Mouse (Mus musculus): Measurements from ENCODE around the gene Ccser1. TPM values are rescaled to one million over a fixed set of nuclear protein-coding genes. Genes with fewer than 3 reads are reported as not detected.

Ccser1 gene
- total RNA-seq, 1 experiment = 4.1 TPM

GRCm38 (mm10) chr6:61523748-61524493, 343.8 kb downstream of the Ccser1 start:
- Histone ChIP-seq H3K9me3 (ENCODE audit: control insufficient read depth, insufficient read depth, low read depth, low read length) (no peaks in the 10 kb centered on the region), H3K9ac (ENCODE audit: insufficient read depth, low read depth, low read length, poor library complexity, severe bottlenecking) (no peak overlapping the region), H3K27ac (ENCODE audit: insufficient read depth, low read depth, low read length, poor library complexity, severe bottlenecking) (no peak overlapping the region), H3K36me3 (ENCODE audit: control insufficient read depth, insufficient read depth, low read length, poor library complexity, severe bottlenecking) (no peaks in the 10 kb centered on the region), H3K4me3 (ENCODE audit: insufficient read depth in 1 of 2, low read depth in 1 of 2, low read length in 2 of 2, poor library complexity in 1 of 2, severe bottlenecking in 1 of 2) (no peak overlapping the region), H3K4me1 (ENCODE audit: control insufficient read depth in 2 of 2, insufficient read depth in 2 of 2, low read length in 2 of 2, poor library complexity in 1 of 2) (peaks cover 0 to 2% of the 10 kb centered on the region in 2 experiments; a peak in 2 of 4 replicates)
- TF ChIP-seq ZNF384 (IDR thresholded peaks at IDR 0.05; ENCODE audit: low read depth, low read length) (no peak), MAFK (IDR thresholded peaks at IDR 0.05; ENCODE audit: insufficient read depth, low read depth, low read length) (peak; percentile 88), CHD2 (IDR thresholded peaks at IDR 0.05; ENCODE audit: low read depth, low read length) (peak; percentile 27; the same call in 1 of the 2 replicates)
- in situ Hi-C loops (cut with MboI; ENCODE audit: low sequenced_read_pairs in 2 of 2, unreplicated experiment in 2 of 2) = no loop called here
- peak; percentile 44 for DNase-seq (ENCODE audit: low read depth, low spot score)

GRCm38 (mm10) chr6:61540732-61541131, 360.6 kb downstream of the Ccser1 start:
- Histone ChIP-seq H3K9me3 (ENCODE audit: control insufficient read depth, insufficient read depth, low read depth, low read length) (no peaks in the 10 kb centered on the region), H3K36me3 (ENCODE audit: control insufficient read depth, insufficient read depth, low read length, poor library complexity, severe bottlenecking) (no peaks in the 10 kb centered on the region), H3K4me1 (ENCODE audit: control insufficient read depth in 2 of 2, insufficient read depth in 2 of 2, low read length in 2 of 2, poor library complexity in 1 of 2) (no peaks in the 10 kb centered on the region), H3K27ac (ENCODE audit: insufficient read depth, low read depth, low read length, poor library complexity, severe bottlenecking) (no peak overlapping the region), H3K4me3 (ENCODE audit: insufficient read depth in 1 of 2, low read depth in 1 of 2, low read length in 2 of 2, poor library complexity in 1 of 2, severe bottlenecking in 1 of 2) (no peak overlapping the region), H3K9ac (ENCODE audit: insufficient read depth, low read depth, low read length, poor library complexity, severe bottlenecking) (no peak overlapping the region)
- in situ Hi-C loops (cut with MboI; ENCODE audit: low sequenced_read_pairs in 2 of 2, unreplicated experiment in 2 of 2) = no loop called here
- DNase-seq (ENCODE audit: low read depth, low spot score) = no peak
- no peak for TF ChIP-seq MAFK (IDR thresholded peaks at IDR 0.05; ENCODE audit: insufficient read depth, low read depth, low read length)
- no peak for TF ChIP-seq HCFC1 (IDR thresholded peaks at IDR 0.05; ENCODE audit: borderline replicate concordance, insufficient read depth, low read length)
- TF ChIP-seq ZC3H11A (IDR thresholded peaks at IDR 0.05; ENCODE audit: borderline replicate concordance, low read depth, low read length) = no peak
- no peak for TF ChIP-seq CHD2 (IDR thresholded peaks at IDR 0.05; ENCODE audit: low read depth, low read length)
- no peak for TF ChIP-seq ZNF384 (IDR thresholded peaks at IDR 0.05; ENCODE audit: low read depth, low read length)

DNA sequence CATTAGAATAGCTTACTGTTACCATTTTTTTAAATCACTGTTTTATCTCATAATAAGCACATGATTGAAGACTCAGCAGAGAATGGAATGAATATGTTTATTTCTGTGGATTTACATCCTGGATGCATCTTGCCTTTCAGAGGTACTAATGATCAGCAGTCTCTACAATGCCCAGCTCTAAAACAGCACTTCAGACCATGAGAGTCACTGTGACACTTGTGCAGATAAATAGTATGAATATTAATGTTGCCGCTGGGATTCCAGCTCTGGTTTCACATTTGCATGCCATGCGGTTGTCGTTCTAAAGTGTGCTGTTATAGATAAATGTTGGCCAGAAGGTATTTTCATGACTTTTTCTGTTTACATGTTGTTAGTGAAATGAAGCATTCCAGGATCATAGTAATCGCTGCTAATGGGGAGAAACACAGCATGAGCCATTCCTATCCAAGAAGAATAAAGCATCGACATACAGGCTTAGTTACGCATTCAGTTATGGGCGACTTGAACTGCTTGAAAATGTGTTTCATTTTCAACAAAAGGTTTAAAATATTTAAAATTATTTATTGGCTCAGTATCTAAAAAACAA, 363.4 kb downstream of the Ccser1 start:
- no peak overlapping the region for H3K9ac ChIP-seq (ENCODE audit: insufficient read depth, low read depth, low read length, poor library complexity, severe bottlenecking)
- no peak overlapping the region for H3K27ac ChIP-seq (ENCODE audit: insufficient read depth, low read depth, low read length, poor library complexity, severe bottlenecking)
- H3K4me1 ChIP-seq (ENCODE audit: control insufficient read depth in 2 of 2, insufficient read depth in 2 of 2, low read length in 2 of 2, poor library complexity in 1 of 2) = no peaks in the 10 kb centered on the region
- TF ChIP-seq CHD2 (IDR thresholded peaks at IDR 0.05; ENCODE audit: low read depth, low read length) (no peak), HCFC1 (IDR thresholded peaks at IDR 0.05; ENCODE audit: borderline replicate concordance, insufficient read depth, low read length) (no peak), ZC3H11A (IDR thresholded peaks at IDR 0.05; ENCODE audit: borderline replicate concordance, low read depth, low read length) (no peak), ZNF384 (IDR thresholded peaks at IDR 0.05; ENCODE audit: low read depth, low read length) (no peak), MAFK (IDR thresholded peaks at IDR 0.05; ENCODE audit: insufficient read depth, low read depth, low read length) (no peak)
- H3K9me3 ChIP-seq (ENCODE audit: control insufficient read depth, insufficient read depth, low read depth, low read length) = no peaks in the 10 kb centered on the region
- no peak for DNase-seq (ENCODE audit: low read depth, low spot score)
- no peak overlapping the region for H3K4me3 ChIP-seq (ENCODE audit: insufficient read depth in 1 of 2, low read depth in 1 of 2, low read length in 2 of 2, poor library complexity in 1 of 2, severe bottlenecking in 1 of 2)
- in situ Hi-C loops (cut with MboI; ENCODE audit: low sequenced_read_pairs in 2 of 2, unreplicated experiment in 2 of 2) = no loop called here
- no peaks in the 10 kb centered on the region for H3K36me3 ChIP-seq (ENCODE audit: control insufficient read depth, insufficient read depth, low read length, poor library complexity, severe bottlenecking)

GRCm38 (mm10) chr6:61567551-61567950, 387.4 kb downstream of the Ccser1 start:
- Histone ChIP-seq H3K9ac (ENCODE audit: insufficient read depth, low read depth, low read length, poor library complexity, severe bottlenecking) (no peak overlapping the region), H3K4me3 (ENCODE audit: insufficient read depth in 1 of 2, low read depth in 1 of 2, low read length in 2 of 2, poor library complexity in 1 of 2, severe bottlenecking in 1 of 2) (no peak overlapping the region), H3K27ac (ENCODE audit: insufficient read depth, low read depth, low read length, poor library complexity, severe bottlenecking) (no peak overlapping the region), H3K36me3 (ENCODE audit: control insufficient read depth, insufficient read depth, low read length, poor library complexity, severe bottlenecking) (no peaks in the 10 kb centered on the region), H3K9me3 (ENCODE audit: control insufficient read depth, insufficient read depth, low read depth, low read length) (no peaks in the 10 kb centered on the region), H3K4me1 (ENCODE audit: control insufficient read depth in 2 of 2, insufficient read depth in 2 of 2, low read length in 2 of 2, poor library complexity in 1 of 2) (no peaks in the 10 kb centered on the region)
- no peak for DNase-seq (ENCODE audit: low read depth, low spot score)
- TF ChIP-seq HCFC1 (IDR thresholded peaks at IDR 0.05; ENCODE audit: borderline replicate concordance, insufficient read depth, low read length) (no peak), CHD2 (IDR thresholded peaks at IDR 0.05; ENCODE audit: low read depth, low read length) (no peak), ZC3H11A (IDR thresholded peaks at IDR 0.05; ENCODE audit: borderline replicate concordance, low read depth, low read length) (no peak), ZNF384 (IDR thresholded peaks at IDR 0.05; ENCODE audit: low read depth, low read length) (no peak), MAFK (IDR thresholded peaks at IDR 0.05; ENCODE audit: insufficient read depth, low read depth, low read length) (no peak)
- in situ Hi-C loops (cut with MboI; ENCODE audit: low sequenced_read_pairs in 2 of 2, unreplicated experiment in 2 of 2) = no loop called here

All from ES-E14 (cell line).